Mouse (Mus musculus): Measurements from ENCODE around the gene Atpaf1. TPM values are rescaled to one million over a fixed set of nuclear protein-coding genes. Genes with fewer than 3 reads are reported as not detected.

Atpaf1 gene
- polyA plus RNA-seq, 1 experiment from 2014 or later = 73.0 TPM

- no peaks in the 10 kb centered on the region for H3K27me3 ChIP-seq (replicated peaks; ENCODE audit: control insufficient read depth, insufficient read depth, low read length)
- no peak overlapping the region for H3K27ac ChIP-seq (ENCODE audit: low read depth)
- no peaks in the 10 kb centered on the region for H3K9me3 ChIP-seq (ENCODE audit: control insufficient read depth, low read length)
- no peak overlapping the region for H3K4me2 ChIP-seq (ENCODE audit: low read length)
- no peak overlapping the region for H3K9ac ChIP-seq (ENCODE audit: low read length)
- H3K4me3 ChIP-seq (ENCODE audit: low read depth, low read length) = no peak overlapping the region
- ATAC-seq (replicated peaks; ENCODE audit: low FRiP score, low TSS enrichment, low read depth) (no peak), DNase-seq (ENCODE audit: low spot score) (no peak)
- H3K36me3 ChIP-seq (ENCODE audit: control insufficient read depth, insufficient read depth, low read length) = peaks cover 26% of the 10 kb centered on the region
- H3K4me1 ChIP-seq (replicated peaks; ENCODE audit: control insufficient read depth, insufficient read depth, low read length) = no peaks in the 10 kb centered on the region
- WGBS = 54% methylated on average over 2 of the region's 2 CpGs
Measured at GRCm38 (mm10) chr4:115846656-115847055, 62.0 kb downstream of the Atpaf1 start.

- ATAC-seq (replicated peaks; ENCODE audit: low FRiP score, low TSS enrichment, low read depth) = no peak
- Histone ChIP-seq H3K9me3 (ENCODE audit: control insufficient read depth, low read length) (no peaks in the 10 kb centered on the region), H3K4me3 (ENCODE audit: low read depth, low read length) (no peak overlapping the region), H3K27ac (ENCODE audit: low read depth) (no peak overlapping the region), H3K4me1 (replicated peaks; ENCODE audit: control insufficient read depth, insufficient read depth, low read length) (no peaks in the 10 kb centered on the region), H3K36me3 (ENCODE audit: control insufficient read depth, insufficient read depth, low read length) (peaks cover 26% of the 10 kb centered on the region), H3K27me3 (replicated peaks; ENCODE audit: control insufficient read depth, insufficient read depth, low read length) (no peaks in the 10 kb centered on the region), H3K9ac (ENCODE audit: low read length) (no peak overlapping the region), H3K4me2 (ENCODE audit: low read length) (no peak overlapping the region)
- no peak for DNase-seq (ENCODE audit: low spot score)
- 59% methylated on average over 5 of the region's 5 CpGs for WGBS
Measured at GRCm38 (mm10) chr4:115847377-115847776, 62.8 kb downstream of the Atpaf1 start.

DNA sequence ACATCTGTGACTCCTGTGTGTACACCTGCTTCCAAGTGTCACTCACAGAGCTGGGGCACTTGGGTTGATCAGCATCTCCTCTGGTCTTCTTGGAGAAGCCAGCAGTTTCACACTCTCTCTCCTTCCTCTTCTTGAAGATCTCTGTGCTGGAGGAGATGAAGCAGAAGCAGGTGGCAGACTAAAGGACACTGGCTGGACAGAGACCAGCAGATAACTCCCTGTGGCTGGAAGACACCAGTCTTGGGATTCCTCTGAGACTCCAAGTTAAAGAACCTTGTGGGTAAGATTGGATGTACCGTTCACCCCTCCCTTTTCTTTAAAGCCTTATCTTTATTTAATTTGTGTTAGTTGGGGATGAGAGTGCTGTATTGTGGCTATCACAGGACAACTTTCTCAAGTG is 63.5 kb downstream of the Atpaf1 start:
- Histone ChIP-seq H3K4me3 (ENCODE audit: low read depth, low read length) (no peak overlapping the region), H3K36me3 (ENCODE audit: control insufficient read depth, insufficient read depth, low read length) (peaks cover 26% of the 10 kb centered on the region), H3K9me3 (ENCODE audit: control insufficient read depth, low read length) (no peaks in the 10 kb centered on the region), H3K4me1 (replicated peaks; ENCODE audit: control insufficient read depth, insufficient read depth, low read length) (no peaks in the 10 kb centered on the region), H3K4me2 (ENCODE audit: low read length) (no peak overlapping the region), H3K27ac (ENCODE audit: low read depth) (no peak overlapping the region), H3K27me3 (replicated peaks; ENCODE audit: control insufficient read depth, insufficient read depth, low read length) (no peaks in the 10 kb centered on the region), H3K9ac (ENCODE audit: low read length) (no peak overlapping the region)
- DNase-seq (ENCODE audit: low spot score) = no peak
- 89% methylated on average over 1 of the region's 1 CpGs for WGBS
- no peak for ATAC-seq (replicated peaks; ENCODE audit: low FRiP score, low TSS enrichment, low read depth)

GRCm38 (mm10) chr4:115848990-115849677 is 64.5 kb downstream of the Atpaf1 start:
- Histone ChIP-seq H3K4me1 (replicated peaks; ENCODE audit: control insufficient read depth, insufficient read depth, low read length) (no peaks in the 10 kb centered on the region), H3K9ac (ENCODE audit: low read length) (no peak overlapping the region), H3K27ac (ENCODE audit: low read depth) (no peak overlapping the region), H3K9me3 (ENCODE audit: control insufficient read depth, low read length) (no peaks in the 10 kb centered on the region), H3K4me3 (ENCODE audit: low read depth, low read length) (no peak overlapping the region), H3K36me3 (ENCODE audit: control insufficient read depth, insufficient read depth, low read length) (peaks cover 26% of the 10 kb centered on the region), H3K27me3 (replicated peaks; ENCODE audit: control insufficient read depth, insufficient read depth, low read length) (no peaks in the 10 kb centered on the region), H3K4me2 (ENCODE audit: low read length) (no peak overlapping the region)
- DNase-seq (ENCODE audit: low spot score) (no peak), ATAC-seq (replicated peaks; ENCODE audit: low FRiP score, low TSS enrichment, low read depth) (0 out of 2 replicates have a peak, but pooled peaks have one; percentile 50)
- 52% methylated on average over 8 of the region's 8 CpGs for WGBS

DNA sequence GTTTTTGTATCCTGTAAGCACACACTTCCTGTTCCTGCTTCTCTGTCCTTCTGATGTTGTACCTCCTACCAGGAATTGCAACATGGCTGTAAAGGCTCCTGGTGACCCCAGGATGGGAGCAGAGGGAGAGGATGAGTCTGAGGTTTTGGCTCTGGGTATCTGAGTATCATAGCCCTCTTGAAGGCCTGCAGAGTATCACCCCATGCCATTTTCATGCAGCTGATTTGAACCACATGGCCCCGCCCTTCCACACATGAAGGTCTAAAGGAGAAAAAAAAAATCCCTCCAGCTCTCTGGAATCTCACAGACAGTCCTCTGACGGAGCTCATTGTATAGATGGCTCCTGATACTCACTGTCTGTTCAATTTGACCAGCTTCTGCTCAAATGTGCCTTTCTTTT is 65.5 kb downstream of the Atpaf1 start:
- 78% methylated on average over 2 of the region's 2 CpGs for WGBS
- Histone ChIP-seq H3K4me3 (ENCODE audit: low read depth, low read length) (no peak overlapping the region), H3K27me3 (replicated peaks; ENCODE audit: control insufficient read depth, insufficient read depth, low read length) (no peaks in the 10 kb centered on the region), H3K36me3 (ENCODE audit: control insufficient read depth, insufficient read depth, low read length) (peaks cover 26% of the 10 kb centered on the region), H3K4me2 (ENCODE audit: low read length) (no peak overlapping the region), H3K4me1 (replicated peaks; ENCODE audit: control insufficient read depth, insufficient read depth, low read length) (no peaks in the 10 kb centered on the region), H3K27ac (ENCODE audit: low read depth) (no peak overlapping the region), H3K9ac (ENCODE audit: low read length) (no peak overlapping the region), H3K9me3 (ENCODE audit: control insufficient read depth, low read length) (no peaks in the 10 kb centered on the region)
- no peak for ATAC-seq (replicated peaks; ENCODE audit: low FRiP score, low TSS enrichment, low read depth)
- DNase-seq (ENCODE audit: low spot score) = no peak

DNA sequence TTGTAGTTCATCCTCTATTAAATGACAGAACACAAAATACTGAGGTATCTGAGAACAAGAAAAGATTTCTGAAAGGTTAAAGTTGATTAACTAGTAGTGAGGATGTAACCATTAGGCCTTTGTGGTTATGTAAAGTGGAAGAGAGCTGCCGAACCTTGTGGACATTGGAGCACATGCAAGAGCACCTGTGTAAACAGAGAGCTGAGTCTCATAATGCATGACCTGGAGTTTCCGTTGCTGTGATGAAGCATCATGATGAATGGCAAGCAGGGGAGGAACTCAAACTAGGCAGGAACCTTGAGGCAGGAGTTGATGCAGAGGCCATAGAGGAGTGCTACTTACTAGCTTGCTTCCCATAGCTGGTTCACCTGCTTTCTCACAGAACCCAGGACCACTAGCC is 66.0 kb downstream of the Atpaf1 start:
- H3K36me3 ChIP-seq (ENCODE audit: control insufficient read depth, insufficient read depth, low read length) = peaks cover 26% of the 10 kb centered on the region
- H3K27me3 ChIP-seq (replicated peaks; ENCODE audit: control insufficient read depth, insufficient read depth, low read length) = no peaks in the 10 kb centered on the region
- H3K4me2 ChIP-seq (ENCODE audit: low read length) = no peak overlapping the region
- no peak overlapping the region for H3K9ac ChIP-seq (ENCODE audit: low read length)
- H3K4me1 ChIP-seq (replicated peaks; ENCODE audit: control insufficient read depth, insufficient read depth, low read length) = no peaks in the 10 kb centered on the region
- no peaks in the 10 kb centered on the region for H3K9me3 ChIP-seq (ENCODE audit: control insufficient read depth, low read length)
- DNase-seq (ENCODE audit: low spot score) (no peak), ATAC-seq (replicated peaks; ENCODE audit: low FRiP score, low TSS enrichment, low read depth) (no peak)
- 53% methylated on average over 2 of the region's 2 CpGs for WGBS
- H3K4me3 ChIP-seq (ENCODE audit: low read depth, low read length) = no peak overlapping the region
- H3K27ac ChIP-seq (ENCODE audit: low read depth) = no peak overlapping the region

GRCm38 (mm10) chr4:115851569-115851968 is 67.0 kb downstream of the Atpaf1 start:
- Histone ChIP-seq H3K9me3 (ENCODE audit: control insufficient read depth, low read length) (no peaks in the 10 kb centered on the region), H3K9ac (ENCODE audit: low read length) (no peak overlapping the region), H3K4me1 (replicated peaks; ENCODE audit: control insufficient read depth, insufficient read depth, low read length) (no peaks in the 10 kb centered on the region), H3K4me3 (ENCODE audit: low read depth, low read length) (no peak overlapping the region), H3K27me3 (replicated peaks; ENCODE audit: control insufficient read depth, insufficient read depth, low read length) (no peaks in the 10 kb centered on the region), H3K36me3 (ENCODE audit: control insufficient read depth, insufficient read depth, low read length) (peaks cover 27% of the 10 kb centered on the region), H3K27ac (ENCODE audit: low read depth) (no peak overlapping the region), H3K4me2 (ENCODE audit: low read length) (no peak overlapping the region)
- DNase-seq (ENCODE audit: low spot score) (no peak), ATAC-seq (replicated peaks; ENCODE audit: low FRiP score, low TSS enrichment, low read depth) (no peak)
- 85% methylated on average over 6 of the region's 6 CpGs for WGBS

GRCm38 (mm10) chr4:115855100-115855499 is 70.5 kb downstream of the Atpaf1 start:
- DNase-seq (ENCODE audit: low spot score) = no peak
- Histone ChIP-seq H3K9me3 (ENCODE audit: control insufficient read depth, low read length) (no peaks in the 10 kb centered on the region), H3K4me3 (ENCODE audit: low read depth, low read length) (no peak overlapping the region), H3K27me3 (replicated peaks; ENCODE audit: control insufficient read depth, insufficient read depth, low read length) (no peaks in the 10 kb centered on the region), H3K4me1 (replicated peaks; ENCODE audit: control insufficient read depth, insufficient read depth, low read length) (no peaks in the 10 kb centered on the region), H3K27ac (ENCODE audit: low read depth) (no peak overlapping the region), H3K4me2 (ENCODE audit: low read length) (no peak overlapping the region), H3K9ac (ENCODE audit: low read length) (no peak overlapping the region), H3K36me3 (ENCODE audit: control insufficient read depth, insufficient read depth, low read length) (peaks cover 37% of the 10 kb centered on the region)
- ATAC-seq (replicated peaks; ENCODE audit: low FRiP score, low TSS enrichment, low read depth) = no peak
- WGBS = 59% methylated on average over 6 of the region's 6 CpGs

DNA sequence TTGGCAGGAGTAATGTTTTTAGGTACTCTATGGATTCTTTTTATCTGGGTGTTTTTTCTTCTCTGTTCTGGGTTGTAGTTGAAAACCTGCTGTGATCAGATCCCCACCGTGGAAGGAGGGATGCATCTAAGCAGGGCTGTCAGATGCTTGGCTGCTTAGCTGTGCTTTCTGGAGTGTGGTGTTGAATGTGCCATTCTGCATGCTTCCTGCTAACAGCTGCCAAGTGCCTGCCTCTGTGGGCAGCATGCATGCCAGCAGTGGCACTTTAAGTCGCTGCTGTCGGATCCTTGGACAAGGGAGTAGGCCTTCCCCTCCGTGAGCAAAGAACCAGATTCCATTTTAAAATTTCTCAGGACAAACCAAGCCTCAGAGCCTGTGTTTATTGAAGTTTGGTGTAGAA is 71.0 kb downstream of the Atpaf1 start:
- no peak for ATAC-seq (replicated peaks; ENCODE audit: low FRiP score, low TSS enrichment, low read depth)
- no peaks in the 10 kb centered on the region for H3K27me3 ChIP-seq (replicated peaks; ENCODE audit: control insufficient read depth, insufficient read depth, low read length)
- peaks cover 36% of the 10 kb centered on the region for H3K36me3 ChIP-seq (ENCODE audit: control insufficient read depth, insufficient read depth, low read length)
- 82% methylated on average over 4 of the region's 4 CpGs for WGBS
- H3K4me3 ChIP-seq (ENCODE audit: low read depth, low read length) = no peak overlapping the region
- H3K9ac ChIP-seq (ENCODE audit: low read length) = no peak overlapping the region
- no peaks in the 10 kb centered on the region for H3K9me3 ChIP-seq (ENCODE audit: control insufficient read depth, low read length)
- no peaks in the 10 kb centered on the region for H3K4me1 ChIP-seq (replicated peaks; ENCODE audit: control insufficient read depth, insufficient read depth, low read length)
- no peak for DNase-seq (ENCODE audit: low spot score)
- no peak overlapping the region for H3K4me2 ChIP-seq (ENCODE audit: low read length)
- H3K27ac ChIP-seq (ENCODE audit: low read depth) = no peak overlapping the region
